Mouse (Mus musculus) brain, embryonic 14.5 days (tissue): ENCODE data around the gene Gramd2.

ENCODE experiments used
- CTCF ChIP-seq: fragments of 200-500 bp; IDR thresholded peaks from 2 replicates; pipeline ENCODE4 v1.5.1; 2012; ENCODE audit warnings: inconsistent platforms, mild to moderate bottlenecking, moderate library complexity, borderline replicate concordance; ENCODE audit not compliant: insufficient read depth, insufficient read length; ENCODE audit errors: extremely low read depth
- POLR2A ChIP-seq: fragments of 200-500 bp; IDR thresholded peaks from 2 replicates; pipeline ENCODE4 v1.6.1; 2012; ENCODE audit warnings: mild to moderate bottlenecking, inconsistent platforms, borderline replicate concordance; ENCODE audit not compliant: poor library complexity, insufficient read depth, insufficient read length, severe bottlenecking; ENCODE audit errors: extremely low read depth

DNA sequence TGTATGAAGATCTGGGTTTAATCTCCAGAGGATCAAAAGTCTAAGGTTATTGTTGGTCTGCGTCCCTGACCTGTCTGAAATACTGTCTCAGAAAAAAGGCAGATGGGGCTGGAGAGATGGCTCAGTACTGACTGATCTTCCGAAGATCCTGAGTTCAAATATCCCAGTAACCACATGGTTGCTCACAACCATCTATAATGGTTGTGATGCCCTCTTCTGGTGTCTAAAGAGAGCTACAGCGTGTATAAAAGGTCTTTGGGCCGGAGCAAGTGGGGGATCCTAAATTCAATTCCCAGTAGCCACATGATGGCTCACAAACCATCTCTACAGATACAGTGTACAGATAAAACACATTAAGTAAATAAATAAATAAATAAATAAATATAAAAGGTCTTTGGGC is 10.8 kb upstream of the Gramd2 start:
- no peak for TF ChIP-seq CTCF
- no peak for TF ChIP-seq POLR2A
